Mouse (Mus musculus) 416B (cell line): ENCODE measurements around the gene Ndufa6.
"Not testable (repeated sequence)": the region's sequence is repeated elsewhere in the genome, so short reads cannot be mapped to it uniquely, and the experiment has no call there.

Source experiments
- DNase-seq: peaks from one replicate; pipeline ENCODE4 v3.0.0; 2011; ENCODE audit warnings: low read depth

Gene Ndufa6

GRCm38 (mm10) chr15:82354126-82354945, at the start of gene Ndufa6:
Gene Ndufa6 (minus strand): TSS chr15:82354322.
- DNase-seq = peak; percentile 99

GRCm38 (mm10) chr15:82403606-82404005, 49.5 kb upstream of the Ndufa6 start:
- no peak for DNase-seq

- DNase-seq = no peak
Observed at GRCm38 (mm10) chr15:82402741-82403140, 48.6 kb upstream of the Ndufa6 start.

GRCm38 (mm10) chr15:82402106-82402505, 48.0 kb upstream of the Ndufa6 start:
- no peak for DNase-seq

- no peak for DNase-seq
Observed at GRCm38 (mm10) chr15:82401516-82401915, 47.4 kb upstream of the Ndufa6 start.

GRCm38 (mm10) chr15:82395955-82396354, 41.8 kb upstream of the Ndufa6 start:
- DNase-seq = not testable (repeated sequence)

- not testable (repeated sequence) for DNase-seq
Observed at GRCm38 (mm10) chr15:82393922-82394321, 39.8 kb upstream of the Ndufa6 start, which contains the start of gene Cyp2d11. Gene Cyp2d11 (minus strand): TSS chr15:82394022.

GRCm38 (mm10) chr15:82389916-82390315, 35.8 kb upstream of the Ndufa6 start:
- not testable (repeated sequence) for DNase-seq

- DNase-seq = no peak
Observed at GRCm38 (mm10) chr15:82385729-82386128, 31.6 kb upstream of the Ndufa6 start.

GRCm38 (mm10) chr15:82382441-82382840, 28.3 kb upstream of the Ndufa6 start:
- no peak for DNase-seq

- DNase-seq = no peak
Observed at GRCm38 (mm10) chr15:82380714-82381062, 26.6 kb upstream of the Ndufa6 start.

GRCm38 (mm10) chr15:82379871-82380713, 26.0 kb upstream of the Ndufa6 start, which contains the start of gene Cyp2d22:
Gene Cyp2d22 (minus strand): TSS chr15:82380260.
- DNase-seq = no peak

- no peak for DNase-seq
Observed at GRCm38 (mm10) chr15:82379511-82379870, 25.4 kb upstream of the Ndufa6 start.

- no peak for DNase-seq
Observed at GRCm38 (mm10) chr15:82378261-82379180, 24.4 kb upstream of the Ndufa6 start.

- DNase-seq = no peak
Observed at GRCm38 (mm10) chr15:82377701-82378100, 23.6 kb upstream of the Ndufa6 start.

GRCm38 (mm10) chr15:82376393-82377138, 22.4 kb upstream of the Ndufa6 start:
- DNase-seq = no peak

GRCm38 (mm10) chr15:82375855-82376254, 21.7 kb upstream of the Ndufa6 start:
- DNase-seq = no peak

- no peak for DNase-seq
Observed at GRCm38 (mm10) chr15:82374437-82374836, 20.3 kb upstream of the Ndufa6 start.

- DNase-seq = no peak
Observed at GRCm38 (mm10) chr15:82372991-82373390, 18.9 kb upstream of the Ndufa6 start.

- DNase-seq = no peak
Observed at GRCm38 (mm10) chr15:82372446-82372845, 18.3 kb upstream of the Ndufa6 start.

- no peak for DNase-seq
Observed at GRCm38 (mm10) chr15:82368851-82369250, 14.7 kb upstream of the Ndufa6 start.
